Mouse (Mus musculus): ENCODE data around the gene Mslnl. TPM values are rescaled to one million over a fixed set of nuclear protein-coding genes. Genes with fewer than 3 reads are reported as not detected.

The Mslnl gene
- polyA plus RNA-seq, 1 experiment from 2014 or later: not detected

DNA sequence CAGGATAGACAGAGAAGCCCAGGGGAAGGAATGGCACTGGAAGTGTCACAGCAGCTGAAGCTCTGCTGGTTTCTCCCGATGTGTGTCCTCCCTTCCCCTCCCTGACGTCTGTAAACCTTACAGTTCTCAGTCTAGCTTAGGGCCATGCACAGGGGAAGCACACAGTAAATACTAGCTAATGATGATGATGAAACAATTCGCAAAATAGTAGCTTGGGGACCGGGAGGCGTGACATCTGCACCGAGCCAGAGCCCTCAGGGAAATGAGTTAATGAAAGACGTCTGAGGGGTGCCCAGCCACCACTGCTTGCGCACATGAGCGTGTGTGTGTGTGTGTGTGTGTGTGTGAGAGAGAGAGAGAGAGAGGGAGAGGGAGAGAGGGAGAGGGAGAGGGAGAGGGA, 33.5 kb downstream of the Mslnl start:
- H3K4me3 ChIP-seq: no peak overlapping the region
- no peak overlapping the region for H3K4me2 ChIP-seq (replicated peaks)
- no peak for ATAC-seq (ENCODE audit: low FRiP score, low read depth)
- H3K9me3 ChIP-seq: no peaks in the 10 kb centered on the region
- H3K9ac ChIP-seq (replicated peaks): no peak overlapping the region
- WGBS: 73% methylated on average over 9 of the region's 9 CpGs
- H3K27me3 ChIP-seq: peaks cover 47% of the 10 kb centered on the region
- H3K36me3 ChIP-seq: no peaks in the 10 kb centered on the region
- H3K4me1 ChIP-seq: peaks cover 11% of the 10 kb centered on the region
- H3K27ac ChIP-seq (replicated peaks): no peak overlapping the region

DNA sequence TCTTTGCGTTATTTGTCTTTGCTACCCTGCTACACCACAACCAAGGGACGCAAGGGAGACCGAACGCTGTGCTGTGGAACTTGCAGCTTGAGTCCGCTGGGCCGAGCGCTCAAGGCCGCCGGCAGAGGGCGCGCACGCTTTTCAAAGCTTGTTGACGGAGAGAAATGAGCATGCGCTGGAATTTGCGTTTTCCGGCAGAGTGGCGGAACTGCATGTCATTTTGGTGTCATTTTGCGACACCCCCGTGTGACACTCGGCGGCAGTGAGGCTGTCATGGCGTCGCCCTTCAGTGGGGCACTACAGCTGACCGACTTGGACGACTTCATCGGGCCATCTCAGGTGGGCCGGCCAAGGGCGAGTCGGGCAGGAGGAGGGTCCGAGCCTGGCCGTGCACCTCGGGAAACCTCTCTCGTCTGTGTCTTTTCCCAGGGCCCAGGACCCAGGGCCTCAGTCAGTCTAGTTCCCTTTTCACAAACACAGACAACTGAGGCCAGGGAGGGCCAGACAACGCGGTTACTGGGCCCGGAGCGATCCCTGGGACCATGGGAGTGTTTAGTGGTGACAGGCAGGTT, 37.8 kb downstream of the Mslnl start, which contains the start of gene Narfl:
Narfl (plus strand) TSS at position 228 of the 572 bp plus-strand sequence.
- peak within 1 kb of the TSS; percentile 71 for H3K4me3 ChIP-seq
- WGBS: under 1% methylated on average over 37 of the region's 37 CpGs
- H3K27ac ChIP-seq (replicated peaks): no peak within 1 kb of the TSS
- peak within 1 kb of the TSS; percentile 81 for H3K9ac ChIP-seq (replicated peaks)
- ATAC-seq (ENCODE audit: low FRiP score, low read depth): peak; percentile 89
- H3K27me3 ChIP-seq: peaks cover 19% of the 10 kb centered on the region
- peak within 1 kb of the TSS; percentile 84 for H3K4me2 ChIP-seq (replicated peaks)
- no peaks in the 10 kb centered on the region for H3K9me3 ChIP-seq
- H3K36me3 ChIP-seq: 0 out of 2 replicates have a peak, but pooled peaks cover 10% of the 10 kb centered on the region
- peaks cover 10% of the 10 kb centered on the region for H3K4me1 ChIP-seq

DNA sequence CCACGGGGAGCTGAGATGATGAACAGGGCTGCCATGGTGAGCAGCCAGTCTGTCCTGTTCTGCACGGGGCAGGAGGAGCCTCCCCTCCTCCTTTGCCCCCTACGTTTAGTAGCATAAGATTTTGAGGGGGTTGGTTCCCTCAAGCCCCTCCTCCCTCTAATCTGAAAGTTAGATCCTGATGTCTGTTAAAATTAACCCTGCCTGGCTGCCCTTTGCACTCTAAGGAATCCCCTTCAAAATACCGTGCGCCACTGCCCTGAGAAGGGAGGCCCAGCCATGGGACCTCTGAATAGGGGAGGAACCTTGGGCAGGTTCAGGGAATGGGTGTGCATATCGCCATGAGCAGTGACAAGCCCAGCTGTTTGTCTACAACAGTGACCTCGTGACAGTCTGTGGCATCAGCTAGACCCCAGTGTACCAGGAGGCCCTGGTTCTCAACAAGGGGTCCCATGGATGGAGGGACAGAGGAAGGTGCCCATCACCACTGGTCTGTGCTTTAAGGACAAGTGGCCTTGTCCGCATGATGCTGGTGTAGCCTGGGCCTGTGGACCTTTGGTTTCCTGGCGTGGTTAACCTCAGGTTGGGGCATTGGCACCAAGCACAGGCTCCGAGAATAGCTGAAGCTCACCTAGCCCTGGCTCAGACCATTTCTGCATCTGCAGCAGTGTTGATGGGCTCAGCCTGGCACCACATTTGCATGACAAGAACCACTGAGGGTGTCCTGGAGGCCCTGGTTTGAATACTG, 39.6 kb downstream of the Mslnl start:
- no peak overlapping the region for H3K4me3 ChIP-seq
- 80% methylated on average over 10 of the region's 10 CpGs for WGBS

DNA sequence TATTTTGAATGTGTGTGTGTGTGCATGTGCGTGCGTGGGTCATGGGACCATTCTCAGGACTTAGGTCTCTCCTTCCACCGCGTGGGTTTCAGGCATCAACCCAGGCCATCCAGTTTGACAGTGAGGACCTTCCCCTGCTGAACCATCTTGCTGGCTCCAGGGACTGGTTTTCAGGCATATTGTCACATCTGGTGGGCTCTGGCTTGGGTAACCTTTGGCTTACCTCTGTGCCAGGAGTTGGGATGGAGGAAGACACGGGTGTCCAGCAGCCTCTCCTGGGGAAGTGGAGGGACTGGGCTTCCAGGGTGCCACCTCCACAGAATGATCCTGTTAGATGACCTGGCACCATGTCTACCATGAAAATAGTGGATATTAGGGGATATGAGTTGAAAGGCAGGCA, 42.1 kb downstream of the Mslnl start:
- Histone ChIP-seq H3K4me1 (peaks cover 11% of the 10 kb centered on the region), H3K4me2 (replicated peaks) (no peak overlapping the region), H3K9ac (replicated peaks) (no peak overlapping the region), H3K9me3 (no peaks in the 10 kb centered on the region), H3K4me3 (no peak overlapping the region), H3K27ac (replicated peaks) (no peak overlapping the region), H3K36me3 (peaks cover 44% of the 10 kb centered on the region), H3K27me3 (no peaks in the 10 kb centered on the region)
- WGBS: 95% methylated on average over 5 of the region's 5 CpGs
- no peak for ATAC-seq (ENCODE audit: low FRiP score, low read depth)

More for the DNA sequence above, 39.6 kb downstream of the Mslnl start:
- ATAC-seq (ENCODE audit: low FRiP score, low read depth): no peak
- H3K9me3 ChIP-seq: no peaks in the 10 kb centered on the region
- no peak overlapping the region for H3K4me2 ChIP-seq (replicated peaks)
- no peak overlapping the region for H3K27ac ChIP-seq (replicated peaks)
- H3K36me3 ChIP-seq: peaks cover 19% of the 10 kb centered on the region
- H3K4me1 ChIP-seq: peaks cover 10% of the 10 kb centered on the region
- H3K27me3 ChIP-seq: peaks cover 5% of the 10 kb centered on the region; the same call in 1 of the 2 replicates
- H3K9ac ChIP-seq (replicated peaks): no peak overlapping the region

DNA sequence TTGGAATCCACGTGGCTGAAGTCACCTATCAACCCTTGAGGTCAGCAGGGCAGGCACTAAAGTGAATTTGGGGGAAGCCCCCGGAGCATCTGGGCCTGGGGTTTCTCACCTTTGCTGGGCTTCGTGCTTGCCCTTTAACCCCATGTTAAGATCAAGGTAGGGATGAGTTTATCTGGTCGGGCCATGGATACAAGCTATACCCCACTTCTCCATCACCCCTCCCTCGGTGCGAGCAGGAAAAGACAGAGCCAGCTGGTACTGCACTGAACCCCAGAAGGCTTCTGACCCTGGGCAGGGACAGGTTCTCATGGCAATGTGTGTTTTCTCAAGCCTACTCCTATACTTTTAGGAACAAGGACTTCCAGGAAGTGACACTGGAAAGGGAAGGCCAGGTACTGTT, 45.5 kb downstream of the Mslnl start:
- Histone ChIP-seq H3K4me1 (peaks cover 24% of the 10 kb centered on the region), H3K36me3 (peaks cover 55% of the 10 kb centered on the region), H3K9ac (replicated peaks) (no peak overlapping the region), H3K27ac (replicated peaks) (no peak overlapping the region), H3K4me2 (replicated peaks) (no peak overlapping the region), H3K4me3 (no peak overlapping the region), H3K9me3 (no peaks in the 10 kb centered on the region), H3K27me3 (no peaks in the 10 kb centered on the region)
- WGBS: 97% methylated on average over 6 of the region's 6 CpGs
- no peak for ATAC-seq (ENCODE audit: low FRiP score, low read depth)

DNA sequence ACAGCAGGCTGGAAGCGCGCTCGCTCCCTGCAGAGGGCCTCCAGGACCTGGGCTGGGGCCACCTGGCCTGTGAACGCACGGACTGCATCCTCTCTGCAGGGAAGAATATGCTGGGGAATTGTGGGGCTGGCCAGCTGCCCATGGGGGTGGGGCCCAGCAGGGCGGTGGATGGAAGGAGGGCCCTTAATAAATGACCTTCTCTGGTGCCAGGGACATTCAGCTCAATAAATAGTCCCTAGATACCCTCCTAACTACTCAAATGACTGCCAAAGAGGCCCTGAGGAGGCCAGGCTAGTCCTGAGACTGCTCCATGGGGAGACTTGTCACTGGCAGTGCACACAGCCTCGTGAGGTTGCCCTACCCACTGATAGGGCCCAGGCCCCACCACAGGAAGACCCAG, 47.2 kb downstream of the Mslnl start:
- Histone ChIP-seq H3K4me1 (peaks cover 24% of the 10 kb centered on the region), H3K27me3 (no peaks in the 10 kb centered on the region), H3K4me3 (no peak overlapping the region), H3K9ac (replicated peaks) (0 out of 2 replicates have a peak overlapping the region, but pooled peaks have one; percentile 78), H3K27ac (replicated peaks) (no peak overlapping the region), H3K36me3 (peaks cover 53% of the 10 kb centered on the region), H3K4me2 (replicated peaks) (peak overlapping the region; percentile 68), H3K9me3 (no peaks in the 10 kb centered on the region)
- WGBS: 88% methylated on average over 7 of the region's 7 CpGs
- no peak for ATAC-seq (ENCODE audit: low FRiP score, low read depth)

DNA sequence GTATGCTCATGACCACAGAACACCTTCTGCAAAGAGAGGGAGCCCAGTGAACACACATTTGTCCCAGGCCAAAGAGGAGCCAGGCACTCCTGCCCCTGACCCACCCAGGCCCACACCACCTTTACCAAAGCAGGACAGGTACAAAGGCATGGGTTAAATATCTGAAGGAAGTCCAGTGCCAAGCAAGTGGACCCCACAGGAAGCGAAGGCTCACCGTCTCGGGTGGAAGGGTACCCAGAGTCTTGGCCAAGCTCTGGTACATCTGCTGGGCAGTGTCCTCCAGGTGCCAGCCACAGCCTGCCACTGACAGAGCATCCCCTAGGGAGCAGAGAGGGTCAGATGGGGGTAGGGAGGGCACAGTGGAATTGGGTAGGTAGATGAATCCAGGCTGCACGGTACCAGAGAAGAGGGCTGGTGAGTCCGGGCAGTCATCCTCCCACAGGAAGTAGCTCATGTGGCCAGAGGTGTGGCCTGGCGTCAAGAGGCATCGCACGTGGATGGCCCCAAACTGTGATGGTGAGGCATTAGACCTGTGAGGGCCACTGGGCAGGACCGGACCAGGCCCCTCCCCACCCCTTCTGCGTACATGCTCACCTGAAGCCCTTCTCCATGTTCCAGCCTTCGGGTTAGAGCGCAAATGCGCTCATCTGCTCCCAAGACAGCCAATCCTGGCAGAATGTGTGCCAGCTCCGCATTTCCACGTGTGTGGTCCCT, 48.2 kb downstream of the Mslnl start:
- WGBS: 85% methylated on average over 15 of the region's 15 CpGs
- H3K36me3 ChIP-seq: peaks cover 59% of the 10 kb centered on the region
- peak overlapping the region; percentile 78 for H3K9ac ChIP-seq (replicated peaks)

DNA sequence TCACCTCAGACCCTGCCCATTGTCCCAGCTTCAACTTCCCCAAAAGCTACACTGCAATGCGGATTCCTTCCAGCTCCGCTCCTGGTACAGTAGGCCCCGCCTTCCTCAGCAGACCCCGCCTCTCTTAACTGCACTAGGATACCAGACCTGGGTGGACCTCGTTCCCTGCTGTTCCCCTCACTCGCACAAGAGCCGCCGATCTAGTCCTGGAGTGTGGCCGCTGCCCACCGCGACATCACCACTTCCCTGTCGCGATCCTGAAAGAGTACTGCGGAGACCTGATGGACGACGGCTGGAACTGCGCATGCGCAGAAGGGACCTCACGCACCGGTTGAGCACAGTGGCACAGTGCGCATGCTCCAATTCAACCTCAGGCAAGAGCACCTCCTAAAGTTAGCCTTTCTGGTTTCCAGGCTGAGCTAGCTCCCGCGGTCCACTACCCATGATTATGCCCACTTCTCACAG, 49.5 kb downstream of the Mslnl start, which contains the start of gene Haghl:
Haghl (minus strand) TSS at position 393 of the 465 bp plus-strand sequence.
- WGBS: under 1% methylated on average over 23 of the region's 23 CpGs
- ATAC-seq (ENCODE audit: low FRiP score, low read depth): peak; percentile 80
- peak within 1 kb of the TSS; percentile 78 for H3K9ac ChIP-seq (replicated peaks)

More for the DNA sequence above, 48.2 kb downstream of the Mslnl start:
- ATAC-seq (ENCODE audit: low FRiP score, low read depth): no peak
- Histone ChIP-seq H3K4me1 (peaks cover 24% of the 10 kb centered on the region), H3K9me3 (no peaks in the 10 kb centered on the region), H3K27ac (replicated peaks) (no peak overlapping the region), H3K4me3 (peak overlapping the region; percentile 60), H3K27me3 (no peaks in the 10 kb centered on the region), H3K4me2 (replicated peaks) (peak overlapping the region; percentile 68)

DNA sequence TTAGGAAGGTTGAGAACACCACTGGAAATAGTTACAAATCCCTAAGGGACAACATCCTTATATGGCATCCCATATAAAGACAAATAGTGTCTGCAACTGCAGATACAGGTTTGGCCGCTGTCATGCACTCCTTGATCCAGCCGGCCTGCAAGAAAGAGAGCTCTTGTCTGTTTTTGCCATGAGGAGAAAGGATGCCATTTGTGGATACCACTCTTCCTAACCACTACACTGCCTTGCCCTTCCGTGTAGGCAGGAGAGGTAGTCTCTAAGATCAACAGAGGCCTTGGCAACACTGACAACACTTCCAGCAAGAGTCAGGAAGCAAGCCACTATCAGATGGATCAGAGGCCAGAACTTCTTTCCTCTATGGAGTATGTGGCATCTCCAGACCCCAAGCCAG, 50.4 kb downstream of the Mslnl start, which contains the start of gene Ccdc78:
Ccdc78 (plus strand) TSS at position 301 of the 400 bp plus-strand sequence.
- Histone ChIP-seq H3K36me3 (peaks cover 54% of the 10 kb centered on the region), H3K27ac (replicated peaks) (peak within 1 kb of the TSS; percentile 85), H3K4me2 (replicated peaks) (peak within 1 kb of the TSS; percentile 68), H3K27me3 (no peaks in the 10 kb centered on the region), H3K9ac (replicated peaks) (peak within 1 kb of the TSS; percentile 78), H3K4me1 (peaks cover 34% of the 10 kb centered on the region), H3K4me3 (peak within 1 kb of the TSS; percentile 60), H3K9me3 (no peaks in the 10 kb centered on the region)
- 87% methylated on average over 3 of the region's 3 CpGs for WGBS
- no peak for ATAC-seq (ENCODE audit: low FRiP score, low read depth)

More for the DNA sequence above, 49.5 kb downstream of the Mslnl start, which contains the start of gene Haghl:
- Histone ChIP-seq H3K27me3 (no peaks in the 10 kb centered on the region), H3K36me3 (peaks cover 60% of the 10 kb centered on the region), H3K4me2 (replicated peaks) (peak within 1 kb of the TSS; percentile 68), H3K27ac (replicated peaks) (peak within 1 kb of the TSS; percentile 85), H3K4me1 (peaks cover 24% of the 10 kb centered on the region), H3K9me3 (no peaks in the 10 kb centered on the region), H3K4me3 (peak within 1 kb of the TSS; percentile 60)

DNA sequence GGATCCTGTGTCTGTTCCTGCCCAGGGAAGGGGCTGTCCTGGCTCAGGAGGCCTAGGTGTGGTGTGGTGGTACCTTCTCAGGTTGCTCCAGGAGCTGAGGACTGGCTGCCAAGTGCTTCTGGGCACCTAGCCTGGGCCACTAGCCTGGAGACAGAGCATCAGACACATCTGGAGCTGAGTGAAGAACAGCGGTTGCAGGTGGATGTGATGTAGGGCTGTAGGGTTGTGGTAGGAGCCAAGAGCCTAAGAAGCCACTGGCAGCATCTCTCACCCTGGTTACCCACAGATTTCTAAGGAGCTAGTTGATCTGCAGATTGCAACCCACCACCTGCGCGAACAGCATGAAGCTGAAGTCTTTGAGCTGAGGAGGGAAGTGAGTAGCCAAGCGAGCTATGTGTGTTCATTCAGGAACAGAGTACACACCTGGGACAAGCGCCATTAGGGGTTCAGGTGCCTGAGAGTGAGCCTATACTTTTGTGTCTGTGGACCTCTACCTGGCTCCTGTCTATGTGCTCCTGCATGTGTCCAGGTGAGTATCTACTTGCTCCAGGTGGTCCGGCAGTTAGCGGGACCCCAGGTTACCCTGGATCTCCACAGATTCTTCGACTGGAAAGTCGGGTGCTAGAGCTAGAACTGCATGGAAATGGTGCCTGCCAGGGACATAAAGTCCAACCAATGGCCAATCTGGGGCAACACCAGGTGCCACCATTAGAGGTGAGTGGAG, 51.1 kb downstream of the Mslnl start:
- Histone ChIP-seq H3K4me1 (peaks cover 40% of the 10 kb centered on the region), H3K36me3 (peaks cover 47% of the 10 kb centered on the region)
- no peak for ATAC-seq (ENCODE audit: low FRiP score, low read depth)

DNA sequence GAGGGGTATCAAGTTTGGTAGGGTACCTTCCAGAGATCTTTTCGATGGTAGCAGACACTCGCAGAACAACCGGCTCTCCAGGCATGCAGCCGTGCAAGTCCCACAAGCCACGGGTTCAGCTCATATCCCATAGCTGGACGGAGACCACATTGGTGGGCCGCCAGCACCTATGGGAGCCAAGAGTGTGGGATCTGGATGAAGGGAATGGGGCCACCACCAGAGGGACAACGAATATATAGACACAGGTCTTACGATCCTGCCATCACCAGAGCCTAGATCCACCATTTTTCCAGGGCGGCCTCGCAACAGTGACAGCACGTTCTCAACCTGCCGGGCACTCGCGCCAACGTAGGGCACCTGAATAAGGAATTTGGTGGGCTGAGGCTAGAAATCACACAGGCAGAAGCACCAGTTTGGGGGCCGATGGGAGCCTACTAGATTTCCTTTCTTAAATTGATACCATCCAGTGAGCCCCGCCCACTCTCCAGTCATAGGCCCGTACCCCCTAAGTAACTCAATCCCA, 55.5 kb downstream of the Mslnl start:
- WGBS: 20% methylated on average over 19 of the region's 19 CpGs
- Histone ChIP-seq H3K9me3 (no peaks in the 10 kb centered on the region), H3K9ac (replicated peaks) (peak overlapping the region; percentile 83), H3K4me2 (replicated peaks) (peak overlapping the region; percentile 90), H3K27me3 (no peaks in the 10 kb centered on the region), H3K4me3 (peak overlapping the region; percentile 69), H3K27ac (replicated peaks) (peak overlapping the region; percentile 93), H3K36me3 (peaks cover 26% of the 10 kb centered on the region), H3K4me1 (peaks cover 56% of the 10 kb centered on the region)
- ATAC-seq (ENCODE audit: low FRiP score, low read depth): no peak

More for the DNA sequence above, 51.1 kb downstream of the Mslnl start:
- 95% methylated on average over 9 of the region's 9 CpGs for WGBS
- no peak overlapping the region for H3K27ac ChIP-seq (replicated peaks)
- H3K27me3 ChIP-seq: no peaks in the 10 kb centered on the region
- no peak overlapping the region for H3K9ac ChIP-seq (replicated peaks)
- H3K9me3 ChIP-seq: no peaks in the 10 kb centered on the region
- H3K4me3 ChIP-seq: no peak overlapping the region
- no peak overlapping the region for H3K4me2 ChIP-seq (replicated peaks)
